Mouse (Mus musculus) layer of hippocampus, postnatal 14 days (tissue): ENCODE measurements at regions not wholly inside any gene's neighbourhood (a gene's known extent, or its start where the extent isn't known, plus 50 kb on each side); places are given as distances from the start of the nearest gene placed in this dataset.
"Not testable (repeated sequence)": the region's sequence is repeated elsewhere in the genome, so short reads cannot be mapped to it uniquely, and the experiment has no call there.

Source experiments
- DNase-seq, 2 experiments: peaks; one replicate each; pipeline ENCODE4 v3.0.0; 2021 to 2022; ENCODE audit warnings: low spot score in 2 of 2, mixed read lengths in 1 of 2

DNA sequence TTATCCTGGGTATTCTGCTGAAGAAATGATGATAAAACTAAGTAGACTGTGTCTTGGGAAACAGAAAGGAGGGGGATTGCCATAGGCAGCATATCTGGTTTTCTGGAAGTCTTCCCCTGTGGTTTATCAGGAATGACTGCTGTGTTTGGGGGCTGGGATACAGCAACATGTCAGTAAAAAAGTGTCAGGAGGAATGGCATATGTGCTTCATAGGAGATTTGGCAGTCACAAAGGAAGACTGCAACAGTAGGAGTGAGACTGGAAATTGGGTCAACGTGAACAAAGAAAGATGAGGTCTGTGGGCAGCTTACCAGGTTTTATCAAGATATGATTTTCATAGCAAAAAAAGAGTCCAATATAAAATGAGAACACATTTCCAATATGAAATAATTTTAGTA is 641.1 kb upstream of the Nrxn1 start:
- peak in 1 of 2 experiments; percentile 61 for DNase-seq

DNA sequence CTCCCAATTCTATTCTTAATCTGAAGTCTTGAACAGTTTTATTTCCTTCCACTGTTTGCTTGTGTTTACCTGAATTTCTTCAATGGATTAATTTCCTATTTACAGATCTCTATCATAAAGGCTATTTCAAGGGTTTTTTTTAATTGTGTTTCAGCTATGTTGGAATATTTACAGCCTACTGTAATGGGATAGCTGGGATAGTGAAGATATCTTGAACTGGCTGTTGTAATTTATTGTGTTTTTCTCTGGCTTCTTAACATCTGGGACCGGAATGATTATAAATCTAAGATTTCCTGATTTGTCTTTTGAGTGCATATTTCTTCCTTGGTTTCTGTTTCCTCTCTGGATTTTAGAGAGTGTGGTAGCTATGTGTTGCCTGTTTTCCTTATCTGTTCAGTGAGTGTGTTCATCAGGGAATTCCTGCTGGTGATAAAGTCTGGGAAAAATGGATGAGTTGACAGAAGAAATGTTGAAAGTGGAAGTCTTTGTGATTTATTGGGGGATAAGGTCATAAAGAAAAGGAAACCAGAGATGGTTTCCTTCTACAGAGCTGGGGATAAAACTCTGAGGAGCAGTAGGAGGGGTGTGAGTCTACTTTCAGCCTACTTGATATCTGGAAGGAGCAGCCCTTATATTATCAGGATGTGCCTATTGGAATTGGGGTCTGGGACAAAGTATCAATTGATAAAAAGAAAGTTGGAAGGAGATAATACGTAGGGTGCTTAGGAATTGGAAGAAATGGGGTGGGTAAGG is 640.5 kb upstream of the Nrxn1 start:
- no peak for DNase-seq

DNA sequence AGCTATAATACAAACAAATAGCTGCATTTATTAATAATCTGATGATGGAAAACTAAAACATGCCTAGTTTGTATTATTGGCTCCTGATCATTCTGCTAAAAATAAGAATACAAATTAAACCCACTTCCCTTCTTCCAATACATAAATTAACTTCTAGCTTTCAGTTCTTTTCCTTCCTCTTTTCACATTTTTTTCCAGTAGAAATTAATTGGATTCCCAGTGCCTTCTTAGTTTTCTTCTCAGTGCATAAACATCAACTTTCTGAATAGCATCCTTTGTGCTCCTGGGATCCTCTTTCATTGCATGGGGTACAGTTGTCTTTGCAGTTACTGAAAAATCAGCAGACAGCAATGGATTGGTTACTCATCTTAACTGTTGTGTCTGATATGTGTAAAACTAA is 617.5 kb upstream of the Nrxn1 start:
- DNase-seq: no peak

DNA sequence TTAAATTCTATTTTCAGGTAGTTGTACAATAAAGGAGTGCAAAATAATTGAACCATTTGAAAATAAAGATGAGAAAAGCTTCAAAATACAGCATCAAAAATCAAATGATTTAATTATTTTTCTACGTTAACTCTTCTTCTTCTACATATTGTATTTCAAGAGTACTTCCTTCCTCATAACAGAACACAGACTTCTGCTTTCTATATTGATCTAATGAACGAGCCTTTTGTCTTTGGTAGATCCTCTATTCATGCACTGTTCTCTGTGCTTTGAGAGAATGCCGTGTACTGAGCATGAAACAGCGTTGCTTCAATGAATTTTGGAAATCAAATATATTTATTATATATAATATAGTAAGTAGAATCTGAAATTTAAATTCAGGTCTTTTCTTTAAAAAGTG is 598.2 kb upstream of the Nrxn1 start:
- DNase-seq: no peak

DNA sequence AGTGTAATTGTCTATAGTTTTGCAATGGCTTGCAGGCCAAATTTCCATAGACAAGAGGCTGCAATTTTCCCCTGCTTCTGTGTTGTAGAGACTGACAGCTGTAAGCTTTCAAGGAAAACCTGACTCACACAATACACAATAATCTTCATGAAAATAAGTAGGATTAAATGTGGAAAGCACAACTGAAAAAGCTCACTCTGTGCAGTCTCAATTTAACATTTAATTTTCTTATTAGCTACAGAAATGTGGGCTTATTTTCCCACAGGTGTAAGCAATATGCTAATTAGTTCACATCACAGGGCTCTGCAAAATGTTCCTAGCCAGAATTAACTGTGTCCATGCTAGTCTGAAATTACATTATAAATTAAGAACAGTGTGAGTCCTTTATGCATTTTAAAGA is 564.6 kb upstream of the Nrxn1 start:
- no peak for DNase-seq

DNA sequence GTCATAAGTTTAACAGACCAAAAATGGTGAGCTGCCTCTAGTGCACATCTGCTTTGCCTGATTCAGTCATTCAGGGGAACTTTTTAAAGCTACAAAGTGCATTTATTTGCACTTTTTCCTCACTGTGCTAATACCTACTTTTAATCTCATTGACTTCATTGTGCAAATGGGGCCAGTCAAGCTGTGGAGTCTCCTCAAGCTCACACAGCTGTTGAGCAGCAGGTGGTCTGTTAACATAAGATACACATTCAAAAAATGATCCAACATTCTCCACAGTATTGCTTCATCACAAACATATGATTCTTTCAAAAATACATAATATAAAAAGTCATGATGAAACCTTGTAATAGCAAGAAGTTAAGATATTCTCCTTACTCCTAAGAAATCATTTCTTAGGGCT is 564.2 kb upstream of the Nrxn1 start:
- DNase-seq: no peak

DNA sequence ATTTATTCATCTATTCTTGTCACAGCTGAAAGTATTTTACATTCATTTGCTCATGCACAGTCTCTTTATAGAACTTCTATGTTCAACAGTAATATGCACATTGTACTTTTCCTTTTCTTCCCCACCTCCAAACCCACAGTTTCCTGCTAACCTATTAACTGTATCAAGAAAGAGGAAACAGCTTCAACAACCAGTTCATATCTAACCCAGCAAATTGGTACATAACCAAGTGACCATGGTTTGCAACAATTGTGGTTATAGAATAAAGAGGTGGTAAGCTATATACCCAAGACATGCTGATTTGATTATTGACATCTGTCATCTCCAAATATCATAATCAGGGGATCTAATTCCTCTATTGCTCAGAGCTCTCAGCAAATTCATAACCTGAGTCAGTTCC is 539.0 kb upstream of the Nrxn1 start:
- DNase-seq: no peak

DNA sequence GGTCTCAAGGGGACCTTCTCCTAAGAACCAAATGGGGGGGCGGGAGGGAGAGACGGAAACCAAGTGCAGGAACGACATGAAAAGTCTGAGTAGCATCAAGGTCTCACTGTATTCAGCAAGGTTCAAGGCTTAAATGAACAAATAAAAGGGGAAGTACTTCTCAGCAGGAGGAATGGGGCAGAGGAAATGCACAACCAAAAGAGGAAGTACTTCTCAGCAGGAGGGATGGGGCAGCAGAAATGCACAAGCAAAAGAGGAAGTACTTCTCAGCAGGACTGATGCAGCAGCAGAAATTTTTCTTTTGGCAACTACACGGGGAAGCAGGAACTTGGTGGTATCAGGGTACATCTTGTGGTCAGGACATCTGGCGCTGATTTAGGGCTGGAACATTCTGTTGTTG is 521.3 kb upstream of the Nrxn1 start:
- DNase-seq: not testable (repeated sequence)

DNA sequence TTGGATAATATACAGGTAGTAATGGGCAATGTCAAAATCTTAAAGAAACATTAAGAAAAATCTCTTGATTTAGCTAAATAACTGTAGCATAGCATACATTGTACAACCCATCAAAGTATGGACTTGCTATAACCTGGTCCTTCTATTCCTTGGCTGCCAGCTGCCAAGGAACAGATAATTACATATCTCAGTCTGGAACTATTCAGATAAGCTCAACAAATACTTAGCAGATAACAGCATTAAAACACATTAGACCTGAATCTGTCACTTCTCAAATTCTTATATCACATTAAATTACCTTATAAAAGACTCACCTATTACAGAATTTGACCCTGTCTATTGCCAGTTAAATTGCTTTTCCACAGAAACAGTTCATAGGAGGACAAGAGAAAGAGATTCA is 496.2 kb upstream of the Nrxn1 start:
- DNase-seq: no peak

DNA sequence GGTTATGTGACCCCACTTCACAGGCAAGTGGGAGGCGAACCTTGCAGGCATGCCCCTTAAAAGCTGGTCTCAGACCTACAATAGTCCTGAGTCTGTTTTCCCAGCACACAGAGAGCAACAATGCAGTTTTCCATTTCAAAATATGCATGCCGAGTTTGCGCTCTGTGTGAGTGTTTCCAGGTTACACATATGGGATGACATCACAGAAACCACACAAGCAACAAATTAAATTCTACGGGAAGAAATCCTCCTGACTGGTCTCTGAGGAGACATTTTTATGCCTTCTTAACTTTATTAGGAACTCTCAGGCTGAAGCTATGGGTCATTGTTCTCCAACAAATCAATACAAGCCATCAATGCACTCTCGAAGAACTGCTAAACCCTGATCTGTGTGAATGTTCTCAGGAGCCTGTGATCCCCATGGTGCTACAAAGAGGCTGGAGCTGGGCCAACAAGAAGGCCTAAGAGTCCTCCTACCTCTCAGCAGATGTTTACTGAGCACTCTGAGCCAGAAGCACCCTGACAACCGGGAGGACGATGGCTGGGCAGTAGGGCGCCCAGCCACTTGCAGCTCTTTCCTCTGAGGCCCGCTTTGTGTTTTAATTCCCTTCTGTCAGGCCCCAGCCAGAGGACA is 458.3 kb upstream of the Nrxn1 start:
- not testable (repeated sequence) for DNase-seq

DNA sequence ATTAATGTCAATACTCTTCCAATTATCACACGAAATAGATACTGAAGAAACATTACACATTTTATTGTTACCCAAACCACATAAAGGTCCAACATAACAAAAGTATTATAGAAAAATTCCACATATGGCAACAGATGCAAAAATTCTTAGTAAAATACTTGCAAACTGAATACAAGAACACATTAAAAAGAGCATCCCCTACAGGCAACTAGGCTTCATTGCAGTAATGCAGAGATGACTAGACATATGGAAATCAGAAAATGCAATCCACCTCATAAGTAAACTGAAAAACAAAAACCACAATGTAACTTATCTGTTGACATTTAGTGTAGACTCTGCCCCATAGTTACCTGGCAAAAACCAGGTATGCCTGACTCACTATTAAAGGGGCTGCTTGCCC is 438.6 kb upstream of the Nrxn1 start:
- DNase-seq: no peak

DNA sequence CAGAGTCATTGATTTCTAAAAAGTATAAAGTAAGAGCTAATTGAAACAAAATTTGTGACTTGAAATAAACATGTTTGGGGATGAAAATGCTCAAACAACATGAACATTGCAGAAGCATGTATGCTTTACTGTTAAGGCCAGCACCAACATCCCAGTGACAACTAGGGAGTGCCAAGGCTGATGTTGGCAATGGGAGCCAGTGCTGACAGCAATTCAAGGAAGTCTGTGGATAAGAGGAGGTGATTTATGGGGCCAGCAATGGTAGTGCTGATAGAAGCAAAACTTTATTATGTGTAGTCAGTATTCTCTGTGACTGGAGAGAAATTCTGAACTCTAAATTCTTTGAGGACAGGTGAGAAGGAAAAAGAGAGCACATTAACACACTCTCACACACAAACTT is 424.4 kb upstream of the Nrxn1 start:
- no peak for DNase-seq
